Mouse (Mus musculus) urinary bladder, adult 2 months (tissue): ENCODE data around the gene Il15ra. TPM values are rescaled to one million over a fixed set of nuclear protein-coding genes. Genes with fewer than 3 reads are reported as not detected.
"Not testable (repeated sequence)": the region's sequence is repeated elsewhere in the genome, so short reads cannot be mapped to it uniquely, and the experiment has no call there.

ENCODE experiments used
- DNase-seq: peaks from one replicate; pipeline ENCODE4 v3.0.0; 2022; ENCODE audit warnings: low spot score
- polyA plus RNA-seq: library from polyadenylated mRNA; depleted of rRNA; stranded (reverse); fragments of >200 nt; gene quantifications from 2 replicates; pipeline ENCODE4 v1.2.3, GENCODE M21; 2012

The Il15ra gene
- polyA plus RNA-seq, 1 experiment = 29.2 TPM

DNA sequence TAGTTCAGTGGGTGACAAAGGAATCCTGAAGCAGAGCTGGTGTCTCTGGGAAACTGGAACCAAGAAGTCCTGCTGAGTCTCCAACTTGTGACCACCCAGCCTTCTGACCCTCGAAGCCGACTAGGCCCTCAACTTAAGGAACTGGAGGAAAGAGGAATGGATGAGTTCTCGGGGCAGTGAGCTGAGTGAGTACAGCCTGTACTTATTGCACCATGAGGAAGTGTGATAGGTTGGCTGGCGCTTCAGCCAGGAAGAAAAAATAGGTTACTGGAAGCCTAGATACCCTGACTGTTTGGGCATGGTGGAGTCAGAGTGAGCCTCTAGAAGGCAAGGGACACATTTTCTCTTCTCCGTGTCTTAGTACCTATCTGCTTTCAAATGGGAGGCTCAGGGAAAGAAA is 3.4 kb downstream of the Il15ra start:
- no peak for DNase-seq

DNA sequence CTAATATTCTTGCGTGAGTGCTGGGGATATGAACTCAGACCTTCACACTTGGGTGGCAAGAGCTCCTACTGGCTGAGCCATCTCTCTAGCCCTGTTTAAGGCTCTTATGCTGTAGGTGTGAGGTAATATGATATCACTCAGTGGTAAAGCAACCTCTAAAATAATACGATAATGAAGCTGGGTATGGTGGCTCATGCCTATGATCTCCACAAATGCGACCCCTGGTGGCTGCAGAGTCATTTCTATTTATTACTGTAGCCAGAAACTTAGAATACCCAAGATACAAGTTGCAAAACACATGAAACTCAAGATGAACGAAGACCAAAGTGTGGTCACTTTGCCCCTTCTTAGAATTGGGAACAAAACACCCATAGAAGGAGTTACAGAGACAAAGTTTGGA is 5.0 kb downstream of the Il15ra start:
- not testable (repeated sequence) for DNase-seq

DNA sequence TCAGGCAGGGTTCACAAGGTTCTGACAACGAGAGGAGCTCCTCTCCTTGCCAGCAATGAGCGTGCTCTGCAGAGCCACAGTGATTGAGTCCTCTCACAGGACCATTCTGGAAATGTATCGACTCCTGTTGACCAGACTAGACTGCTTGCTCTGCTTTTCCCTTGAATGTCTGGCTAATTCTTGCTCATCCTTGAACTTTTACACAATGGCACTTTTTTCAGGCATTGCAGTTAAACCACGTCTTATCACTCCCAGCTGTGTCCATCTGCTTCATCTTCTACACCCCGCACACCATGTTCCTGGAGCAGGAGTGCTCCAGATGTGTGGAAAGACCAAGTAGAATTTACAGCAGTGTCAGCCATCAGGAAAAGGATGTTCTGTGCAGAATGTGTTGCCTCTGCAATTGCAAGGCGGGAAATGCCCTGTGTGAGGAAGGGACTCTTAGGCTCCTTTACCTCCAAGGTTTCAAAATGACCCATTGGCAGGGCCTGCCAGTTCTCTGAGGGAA is 7.4 kb downstream of the Il15ra start:
- DNase-seq = no peak

DNA sequence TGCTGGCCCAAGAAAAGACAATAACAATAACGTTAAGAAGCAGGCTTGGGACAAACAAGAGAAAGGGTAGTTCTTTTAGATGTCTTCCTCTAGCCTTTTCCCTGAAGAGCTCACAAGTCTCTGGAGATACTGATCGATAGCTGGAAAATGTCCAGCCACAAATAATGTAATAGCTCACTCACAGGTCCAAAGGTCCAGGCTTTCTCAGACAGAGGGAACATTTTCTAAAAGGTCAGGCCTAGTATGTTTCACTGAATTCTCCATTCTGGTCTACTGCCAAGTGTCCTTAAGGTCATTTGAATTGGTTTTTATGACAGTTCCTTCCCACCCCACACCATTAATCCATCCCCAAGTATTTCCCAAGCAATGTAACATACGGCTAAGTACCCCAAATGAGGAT is 7.9 kb downstream of the Il15ra start:
- no peak for DNase-seq

DNA sequence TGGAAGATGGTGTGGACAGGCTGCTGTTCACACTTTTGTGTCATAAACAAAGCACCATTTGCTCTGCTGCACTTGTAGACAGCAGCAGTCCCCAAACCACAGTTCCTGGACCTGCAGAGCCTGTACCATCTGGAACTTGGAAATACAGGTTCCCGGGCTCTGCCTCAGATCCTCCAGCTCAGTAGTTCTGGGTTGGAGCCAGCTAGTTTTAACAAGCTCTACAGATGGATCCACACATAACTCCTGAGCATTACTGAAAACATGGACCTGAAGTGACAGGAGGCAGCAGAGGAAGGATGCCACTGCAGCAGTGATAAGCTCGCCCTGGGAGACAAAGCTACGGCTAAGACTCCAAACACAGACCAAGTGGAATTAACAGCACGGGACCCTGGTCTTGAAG is 9.4 kb downstream of the Il15ra start:
- no peak for DNase-seq

DNA sequence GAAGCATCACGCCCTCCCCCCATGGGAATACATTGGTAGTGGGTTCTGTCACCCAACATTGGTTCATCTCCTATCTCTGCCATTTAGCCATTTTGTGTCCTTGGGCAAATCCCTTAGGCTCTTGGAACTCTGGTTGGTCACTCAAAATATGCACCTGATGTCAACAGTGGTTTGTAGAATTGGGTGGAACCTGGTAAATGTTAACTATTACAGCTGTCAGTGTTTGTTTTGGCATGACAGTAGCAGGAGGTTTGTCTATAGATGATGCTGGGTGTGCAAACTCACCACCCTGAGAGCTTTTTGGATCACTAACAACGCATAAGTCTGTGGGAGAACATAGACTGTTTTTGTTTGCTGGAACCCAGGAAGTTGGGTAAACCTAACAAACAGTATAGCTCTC is 13.5 kb downstream of the Il15ra start:
- no peak for DNase-seq

DNA sequence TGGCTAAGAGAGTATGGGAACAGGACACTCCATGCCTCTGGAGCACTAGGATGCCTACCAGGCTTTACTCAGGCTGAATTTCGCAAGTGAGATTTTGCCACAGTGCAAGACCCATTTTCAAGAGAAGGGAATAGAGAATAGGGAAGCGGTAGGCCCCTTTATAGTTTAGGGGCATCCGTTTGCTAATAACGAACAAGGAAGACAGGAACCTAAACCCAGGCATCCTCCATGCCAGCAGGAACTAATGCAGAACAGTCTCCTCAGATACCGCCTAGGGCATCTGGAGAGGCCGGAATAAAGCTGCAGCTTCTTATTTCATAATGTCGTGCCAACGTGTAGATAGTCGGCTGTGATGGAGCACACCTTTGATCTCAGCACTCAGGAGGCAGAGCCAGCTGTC is 17.5 kb downstream of the Il15ra start:
- no peak for DNase-seq

DNA sequence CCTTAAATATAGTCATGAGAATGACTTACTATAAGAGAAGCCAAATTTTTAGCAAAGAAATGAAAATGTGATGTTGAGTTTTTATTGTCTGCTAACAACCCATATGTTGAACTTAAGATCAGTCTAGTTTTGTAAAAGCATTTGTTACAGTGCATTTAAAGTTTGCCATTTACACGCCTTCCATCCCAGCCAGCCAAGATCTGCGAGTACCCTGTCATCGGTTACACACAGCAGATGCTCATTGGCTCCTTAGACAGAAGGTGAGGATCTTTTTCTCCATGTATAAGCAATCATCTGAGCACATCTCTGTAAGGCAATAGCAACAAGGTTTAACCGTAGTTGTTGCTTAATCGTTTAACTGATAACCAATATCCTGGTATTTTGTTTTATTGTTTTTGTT is 22.5 kb downstream of the Il15ra start:
- no peak for DNase-seq

DNA sequence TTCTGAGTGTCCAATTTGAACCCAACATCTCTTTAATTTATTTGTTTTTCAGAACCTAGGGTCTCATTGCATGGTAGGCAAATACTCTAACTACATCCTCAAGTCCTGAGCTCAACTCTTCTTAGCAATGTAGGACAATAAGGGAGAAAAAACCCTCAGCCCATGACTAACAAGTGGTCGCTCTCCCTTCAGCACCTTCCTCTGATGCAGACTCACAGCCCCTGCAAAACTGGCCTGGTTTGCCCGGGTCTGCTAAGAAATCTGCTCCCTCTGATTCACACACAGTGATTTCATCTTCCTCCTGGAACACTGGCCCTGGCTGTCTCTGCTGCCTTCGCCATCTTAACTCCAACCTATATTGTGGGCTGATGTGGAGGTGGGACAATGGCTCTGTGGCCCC is 24.0 kb downstream of the Il15ra start:
- DNase-seq = no peak

DNA sequence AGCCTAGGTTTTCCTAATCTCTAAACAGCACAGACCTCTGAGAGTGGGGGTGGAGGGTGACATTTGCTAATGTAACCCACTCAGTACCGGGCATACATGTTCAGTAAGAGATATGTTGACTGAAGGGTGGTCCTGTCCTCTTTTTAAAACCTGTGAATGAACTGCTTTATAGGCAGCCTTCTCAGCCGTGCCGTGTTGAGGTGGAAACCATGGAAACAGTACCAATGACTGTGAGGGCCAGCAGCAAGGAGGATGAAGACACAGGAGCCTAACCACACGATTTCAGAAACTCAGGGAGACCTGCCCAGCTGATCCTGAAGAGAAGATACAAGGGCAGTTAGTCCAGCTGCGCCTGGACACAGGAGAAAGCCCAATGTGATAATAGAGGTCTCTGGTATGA is 27.9 kb downstream of the Il15ra start:
- no peak for DNase-seq

DNA sequence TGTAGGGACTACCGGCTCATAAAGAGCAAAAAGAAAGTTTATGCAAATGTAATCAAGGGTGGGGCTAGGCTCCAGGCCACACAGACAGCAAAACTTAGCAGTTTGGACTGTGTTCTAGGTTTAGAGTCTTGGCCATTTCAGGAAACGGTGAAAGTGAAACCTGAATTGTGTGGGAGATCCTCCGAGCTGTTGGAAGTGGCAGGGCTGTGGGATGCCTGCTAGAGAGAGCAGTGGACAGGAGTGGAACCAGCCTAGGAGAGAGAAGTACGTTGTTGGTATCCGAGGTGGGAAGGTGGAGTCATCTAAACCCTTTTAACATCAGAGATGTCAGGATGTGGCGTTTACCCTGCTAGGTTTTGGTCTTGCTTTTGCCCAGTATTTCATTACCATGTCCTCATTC is 30.8 kb downstream of the Il15ra start:
- DNase-seq = no peak

DNA sequence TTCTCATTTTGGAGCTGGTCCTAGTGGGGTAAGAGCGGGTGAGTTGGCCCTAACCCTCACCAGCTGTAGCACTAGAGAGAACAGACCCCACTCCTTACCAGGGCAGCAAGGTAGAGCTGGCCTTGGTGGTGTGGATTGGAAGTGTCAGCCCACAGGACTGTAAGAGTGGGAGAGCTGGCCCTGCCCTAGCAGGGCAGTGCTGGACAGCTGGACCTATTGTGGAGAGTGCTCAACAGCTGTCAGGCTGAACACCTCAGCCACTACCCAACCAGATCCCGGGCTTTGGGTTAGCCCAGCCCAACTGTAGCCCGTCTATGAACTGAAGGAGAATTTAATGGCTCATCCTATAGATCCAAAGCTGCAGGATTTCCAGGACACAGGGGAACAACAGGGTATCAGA is 33.7 kb downstream of the Il15ra start:
- DNase-seq = no peak

DNA sequence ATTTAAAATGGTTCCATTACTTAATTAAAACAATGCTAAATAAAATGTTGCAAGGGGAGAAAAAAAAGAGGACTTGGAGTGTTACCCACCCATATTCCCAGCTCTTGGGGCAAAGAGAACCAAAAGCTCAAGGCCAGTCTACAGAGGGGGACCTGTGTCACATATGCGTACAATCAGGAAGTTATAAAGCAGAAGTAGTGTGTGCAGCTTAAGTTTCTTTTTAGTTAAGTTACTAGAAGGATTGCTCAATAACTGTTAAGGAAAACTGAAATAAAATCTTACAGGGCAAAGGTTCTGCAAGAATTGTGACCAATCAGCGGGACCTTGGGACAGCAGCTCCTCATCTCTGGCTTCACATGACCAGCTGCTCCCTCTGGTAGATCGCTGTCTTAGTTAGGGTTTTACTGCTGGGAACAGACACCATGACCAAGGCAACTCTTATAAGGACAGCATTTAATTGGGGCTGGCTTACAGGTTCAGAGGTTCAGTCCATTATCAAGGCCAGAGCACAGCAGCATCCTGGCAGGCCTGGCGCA is 34.5 kb downstream of the Il15ra start:
- DNase-seq = no peak

DNA sequence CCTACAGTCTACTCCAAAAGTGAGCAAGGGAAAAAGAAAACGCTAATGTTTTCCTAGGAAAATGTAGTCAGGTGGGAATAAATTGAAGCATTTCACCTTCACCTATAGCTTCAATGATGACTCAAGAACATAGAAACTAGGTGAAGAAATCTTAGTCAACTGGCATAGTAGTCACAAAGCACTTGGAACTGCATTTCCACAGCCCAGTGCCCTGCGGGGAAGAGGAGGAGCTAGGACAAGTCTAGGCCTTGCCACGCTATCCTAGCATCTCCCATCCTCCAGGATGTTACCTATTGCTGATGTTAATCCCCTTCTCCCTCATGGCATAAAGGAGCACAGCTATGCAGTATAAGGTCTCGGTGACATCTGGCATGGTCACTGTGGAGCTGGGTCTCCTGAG is 57.5 kb downstream of the Il15ra start:
- no peak for DNase-seq

DNA sequence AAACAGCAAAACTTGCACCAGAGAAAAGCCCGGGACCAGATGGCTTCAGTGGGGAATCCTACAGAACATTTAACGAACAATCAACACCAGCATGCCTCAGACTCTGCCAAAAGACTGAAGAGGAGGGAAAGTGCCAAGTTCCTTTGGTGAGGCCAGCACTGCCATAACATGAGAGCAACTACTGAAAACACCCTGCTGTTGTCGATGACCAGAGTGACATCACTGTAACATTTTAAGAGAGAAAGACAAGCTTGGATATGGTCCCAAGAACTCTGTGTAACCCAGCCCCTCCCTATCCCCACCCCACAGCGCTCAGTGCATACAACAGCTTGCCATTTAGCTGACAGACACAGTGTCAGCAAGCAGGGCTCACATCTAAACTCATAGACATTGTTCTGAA is 60.6 kb downstream of the Il15ra start:
- DNase-seq = no peak

DNA sequence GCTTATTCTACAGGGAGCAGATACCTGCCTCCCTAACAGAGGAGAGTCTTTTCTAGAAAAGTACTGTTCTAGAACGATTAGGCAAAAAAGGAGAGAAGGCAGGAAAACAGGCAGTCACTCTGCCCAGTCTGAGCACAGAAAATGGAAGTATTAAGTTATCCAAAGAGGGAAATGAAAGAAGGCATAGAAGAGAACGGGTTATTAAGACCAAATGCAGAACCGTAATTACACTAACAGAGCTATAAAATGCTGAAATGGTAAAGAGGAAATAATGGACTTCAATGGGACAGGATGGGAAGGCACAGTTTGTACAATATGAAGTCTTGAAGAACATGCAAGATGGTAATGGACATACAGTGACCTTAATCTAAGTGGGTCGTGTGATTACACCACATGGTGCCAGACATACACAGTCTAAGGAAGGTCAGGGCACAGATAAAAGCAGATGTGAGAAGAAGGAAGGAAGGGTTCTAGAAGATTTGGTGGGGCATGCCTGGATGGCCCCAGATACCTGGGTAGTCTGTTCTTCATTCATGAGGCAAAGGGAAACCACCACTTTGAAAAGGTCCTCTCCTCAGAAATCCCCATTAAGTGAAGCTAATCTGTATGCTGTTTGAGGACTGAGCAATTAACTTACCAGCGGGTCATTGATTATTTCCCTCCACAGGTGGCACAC is 61.5 kb downstream of the Il15ra start:
- DNase-seq = no peak

DNA sequence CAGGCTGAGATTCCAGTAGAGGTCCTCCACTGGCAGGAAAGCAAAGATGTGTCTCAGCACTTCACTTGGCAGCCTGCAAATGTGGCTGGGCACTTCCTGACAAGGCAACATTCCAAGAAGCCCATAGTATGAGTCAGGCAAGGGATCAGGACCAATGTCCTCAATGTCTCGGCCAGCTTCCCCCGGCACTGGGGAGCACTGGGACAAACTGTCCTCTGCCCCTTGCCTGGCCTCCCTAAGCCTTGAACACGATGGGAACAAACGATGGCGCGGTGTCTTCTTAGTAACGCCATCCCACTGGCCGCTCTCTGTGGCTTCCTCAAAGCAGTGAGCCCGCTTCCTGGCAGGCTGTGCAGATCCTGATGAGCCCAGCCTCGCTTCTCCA is 62.1 kb downstream of the Il15ra start:
- DNase-seq = no peak

DNA sequence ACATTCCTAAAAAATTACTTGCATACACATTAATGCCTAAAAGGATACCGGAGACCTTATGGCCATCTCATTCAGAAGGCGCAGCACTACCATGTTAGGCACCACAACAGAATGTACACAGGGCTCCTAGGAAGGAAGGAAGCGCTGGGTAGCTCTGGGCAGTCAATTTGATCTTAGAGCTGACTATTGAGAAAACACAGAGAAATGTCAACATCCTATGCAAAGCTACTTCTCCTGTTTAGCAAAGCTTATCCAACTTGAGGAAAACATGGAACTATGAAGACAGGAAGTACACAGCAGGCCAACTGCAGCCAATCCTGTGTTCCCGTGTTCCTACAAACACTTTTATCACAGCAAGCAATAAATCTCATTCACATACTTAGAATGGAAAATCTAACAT is 66.6 kb downstream of the Il15ra start:
- no peak for DNase-seq

DNA sequence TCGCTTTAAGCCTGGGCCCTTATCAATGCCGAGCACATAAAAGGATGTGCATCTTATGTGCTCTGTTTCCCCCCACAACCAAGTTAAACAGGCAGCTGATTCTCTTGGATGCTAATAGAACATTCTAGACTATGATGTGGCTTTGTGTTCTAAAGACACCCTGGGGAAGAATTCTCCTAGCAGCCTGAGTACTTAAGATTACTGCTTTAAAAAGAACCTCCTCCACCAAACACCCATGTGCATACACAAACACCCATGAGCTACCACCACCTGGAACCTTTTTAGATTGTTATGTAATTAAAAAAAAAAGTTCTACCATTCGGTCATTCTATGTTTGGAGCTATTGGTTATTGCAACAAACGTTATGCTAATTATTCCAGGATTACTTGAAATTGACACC is 67.3 kb downstream of the Il15ra start:
- no peak for DNase-seq

DNA sequence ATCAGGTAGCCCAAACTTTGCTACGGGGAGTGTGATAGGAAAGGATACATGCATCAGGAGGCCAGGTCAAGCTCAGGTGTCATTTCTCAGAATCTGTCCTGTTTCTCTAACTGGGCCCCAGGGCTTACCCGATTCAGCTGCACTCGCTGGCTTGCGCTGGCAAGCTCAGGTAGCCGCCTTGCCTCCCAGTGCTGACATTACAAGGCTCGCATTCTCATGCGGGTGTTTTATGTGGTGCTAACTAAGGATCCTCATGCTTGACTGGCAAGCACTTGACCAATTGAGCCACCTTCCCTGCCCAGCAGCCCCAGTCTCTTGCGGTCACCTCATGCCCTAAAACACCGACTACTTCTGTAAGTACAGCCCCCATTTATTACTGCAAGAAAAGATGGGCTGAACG is 69.3 kb downstream of the Il15ra start:
- no peak for DNase-seq

DNA sequence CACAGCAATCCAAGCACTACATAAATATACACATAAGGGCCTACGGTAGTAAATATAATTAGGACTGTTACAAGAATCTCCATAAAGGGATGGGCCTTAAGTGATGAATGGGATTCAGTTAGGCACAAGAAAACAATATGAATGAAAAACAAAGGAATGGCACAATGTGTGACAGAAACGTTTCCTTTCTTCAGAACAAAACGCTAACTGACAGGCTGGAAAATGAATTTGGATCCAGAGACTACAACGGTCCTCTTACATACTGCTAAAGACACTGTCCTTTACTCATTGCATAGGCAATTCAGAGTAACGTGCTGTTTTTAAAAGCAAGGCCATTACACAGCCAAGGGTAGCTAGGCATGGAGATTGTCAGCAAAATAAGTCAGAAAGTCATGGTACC is 70.0 kb downstream of the Il15ra start:
- DNase-seq = no peak

DNA sequence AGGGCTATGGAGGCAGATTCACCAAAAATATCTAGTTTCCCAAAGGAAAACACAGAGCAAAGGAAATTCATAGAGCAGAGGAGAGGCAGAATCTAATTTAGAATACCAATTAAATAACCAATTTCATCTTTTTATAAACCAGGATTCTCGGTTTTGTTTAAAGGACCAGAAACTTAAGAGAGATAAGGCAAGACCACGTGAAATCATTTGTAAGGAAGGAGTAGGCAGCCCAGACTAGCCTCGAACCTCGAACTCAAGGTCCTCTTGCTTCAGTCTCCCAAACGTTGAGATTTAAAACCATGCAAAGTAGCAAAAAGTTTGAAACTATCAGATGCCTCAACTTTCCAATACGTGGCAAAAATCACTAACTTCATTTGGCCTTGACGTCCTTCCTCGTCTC is 71.3 kb downstream of the Il15ra start:
- DNase-seq = no peak

DNA sequence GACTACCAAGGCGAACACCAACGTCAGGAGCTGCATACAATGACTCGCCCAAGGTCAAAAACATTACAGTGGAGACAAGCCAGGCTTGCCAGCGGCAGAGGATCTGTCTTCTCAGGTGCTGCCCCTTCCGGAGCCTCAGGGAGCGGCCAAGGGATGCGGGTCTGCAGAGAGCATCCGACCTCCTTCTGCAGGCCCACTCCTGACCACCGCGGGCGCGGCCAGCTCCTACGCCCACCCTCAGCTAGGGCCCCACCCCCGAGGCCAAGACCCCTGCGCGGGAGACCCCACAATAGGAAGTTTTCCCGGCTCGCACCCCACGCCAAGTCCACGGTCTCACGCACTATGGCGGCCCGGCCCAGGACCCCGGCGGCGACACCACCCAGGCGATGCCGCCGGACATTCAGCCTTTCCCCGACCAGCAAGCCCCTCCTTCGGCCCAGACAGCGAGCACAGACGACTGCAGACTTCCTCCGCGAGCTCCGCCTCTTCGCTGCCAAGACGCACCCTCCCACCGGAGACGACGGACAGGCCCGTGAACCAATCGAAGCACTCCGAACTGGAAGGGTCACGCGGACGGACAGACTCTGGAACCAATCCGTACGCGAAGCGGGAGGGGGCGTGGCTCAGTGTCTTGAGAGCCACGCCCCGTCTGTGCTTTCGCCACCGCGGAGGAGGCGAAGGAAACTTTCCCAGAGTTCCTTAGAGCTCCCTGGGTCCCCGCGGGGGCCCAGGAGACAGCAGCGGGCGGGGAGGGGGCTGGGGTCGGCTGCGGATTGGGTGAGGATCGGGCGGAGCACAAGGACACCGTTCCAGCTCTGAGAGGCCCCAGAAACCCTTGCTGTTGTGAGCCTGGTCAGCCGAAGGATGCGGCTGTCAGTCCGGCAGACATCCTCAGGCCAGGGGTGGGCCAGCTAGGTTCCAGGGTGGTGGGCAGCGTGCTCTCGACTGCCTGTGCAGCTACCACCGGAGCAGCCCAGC is 72.3 kb downstream of the Il15ra start, which contains the start of the genes Fbh1 and Ankrd16:
TSS of gene Fbh1 (minus strand) at position 492 of the 978 bp plus-strand sequence.
TSS of gene Ankrd16 (plus strand) at position 786 of the 978 bp plus-strand sequence.
- DNase-seq = peak; percentile 100
